In genomic region chr16:78531957-78532605, GRCm38 (mm10) we compare ENCODE assay signal across 14 mouse cellular contexts. TPM values are rescaled to one million over a fixed set of nuclear protein-coding genes. Genes with fewer than 3 reads are reported as not detected.
DNase-seq lines count a peak whose midpoint lies in the region; ATAC-seq and TF ChIP-seq lines count a peak whose summit lies in the region.
"Had no signal": no experiment of that assay in that cellular context is flagged by ENCODE, and none has a peak within 500 bp of the region (broad histone marks: within the 10 kb centered on the region; RNA-seq: fewer than 3 reads in every experiment).

No protein-coding gene starts in this region.

- no peaks in the 10 kb centered on the region for H3K79me2 ChIP-seq in macrophage (ENCODE audit: inconsistent target)

- 0 out of 2 replicates have a peak overlapping the region, but pooled peaks have one; percentile 12 for H3K27ac ChIP-seq in macrophage
- H3K27ac ChIP-seq in gastrocnemius, adult 2 months, result no peak overlapping the region
- H3K27ac ChIP-seq: heart, embryonic 15.5 days; hindbrain, postnatal 0 days; left cerebral cortex, adult 2 months had no signal

- POLR2A ChIA-PET in Patski (lab: Charles Lee), result interaction anchor here (0.6 kb wide), 1 partner anchor 30 kb away, joined by 5 read pairs; no protein-coding TSS in a partner anchor

- 6% methylated on average over 6 of the region's 6 CpGs for WGBS in macrophage (ENCODE audit: missing documents)

- intact Hi-C loops in heart, postnatal 25 days (cut with DNase I), result no loop called here
- intact Hi-C loops in gastrocnemius, adult 2 months (cut with DNase I), result no loop called here

- no peaks in the 10 kb centered on the region for H3K36me3 ChIP-seq in macrophage (ENCODE audit: inconsistent target)
- H3K36me3 ChIP-seq: heart, embryonic 15.5 days had no signal

- in situ Hi-C loops in Patski (cut with MboI; ENCODE audit: low pct_unique_long_range_greater_than_20kb), result no loop called here

- CTCF ChIA-PET in Patski (lab: Charles Lee), result interaction anchor here (0.9 kb wide), 1 partner anchor 19 kb away, joined by 3 read pairs; no protein-coding TSS in a partner anchor

- no peaks in the 10 kb centered on the region for H3K27me3 ChIP-seq in Patski
- H3K27me3 ChIP-seq: heart, embryonic 15.5 days had no signal

- TF ChIP-seq CTCF in Patski (IDR thresholded peaks at IDR 0.05), result no peak
- TF ChIP-seq CTCF in gastrocnemius, adult 2 months (IDR thresholded peaks at IDR 0.05), result no peak

- peak; percentile 83 for DNase-seq in heart, adult 11 months
- no peak for DNase-seq in heart, postnatal 25 days (ENCODE audit: low spot score)
- DNase-seq in 416B (ENCODE audit: low read depth), result peak; percentile 85
- DNase-seq in Patski (ENCODE audit: low read depth, low spot score), result no peak
- no peak for DNase-seq in gastrocnemius, adult 2 months
- no peak for DNase-seq in urinary bladder, postnatal 36 days (ENCODE audit: low spot score in 2 of 2)
- no peak for DNase-seq in neural tube, embryonic 10.5 days (ENCODE audit: extremely low spot score, low spot score)
- DNase-seq: gastrocnemius, postnatal 36 days; kidney, postnatal 14 days; lung, postnatal 10 days had no signal

- ATAC-seq in Patski, result peak; percentile 68
- ATAC-seq: hindbrain, postnatal 0 days had no signal

- no peak overlapping the region for H3K4me3 ChIP-seq in macrophage (ENCODE audit: inconsistent target)
- no peak overlapping the region for H3K4me3 ChIP-seq in gastrocnemius, adult 2 months
- H3K4me3 ChIP-seq: heart, embryonic 15.5 days; left cerebral cortex, adult 2 months had no signal

RNA-seq across cellular contexts. Expression of gene D16Ertd472e, which starts 44.4 kb away (rescaled TPM):
- 1 to 10 TPM; 4.2 to 4.9 TPM for total RNA-seq in heart, postnatal 25 days (2021)
- polyA plus RNA-seq in Patski (2021) (0.72 TPM), macrophage (2018) (1.3 to 1.7 TPM (median 1.4 TPM) in 3 replicates)
- 1 to 10 TPM in 18 of 26 experiments, under 1 TPM in 8; 0.58 to 5.4 (median 1.5) TPM for total RNA-seq in macrophage (2018; cell fraction: chromatin; rRNA removed)
- 1 to 10 TPM in 25 of 26 experiments, under 1 TPM in 1; 0.85 to 5.7 (median 1.5) TPM for total RNA-seq in macrophage (2018; cell fraction: cytosol; rRNA removed)
- 1 to 10 TPM in 23 of 26 experiments, under 1 TPM in 3; 0.71 to 8.8 (median 1.8) TPM for total RNA-seq in macrophage (2018; cell fraction: nucleus; rRNA removed)
- 1 to 10 TPM; 3.5 TPM for total RNA-seq in gastrocnemius, adult 2 months (2021)

Comparison
In these comparisons a context has a peak if more than half of its experiments do, and no peak if none do; other contexts are left out.
1. DNase-seq: peak in heart, adult 11 months (single experiment) and 416B (single experiment); none in heart, postnatal 25 days (single experiment), Patski (single experiment), gastrocnemius, adult 2 months (single experiment), urinary bladder, postnatal 36 days (0 of 2) and neural tube, embryonic 10.5 days (single experiment).